Mouse (Mus musculus) E14TG2a.4 (cell line): ENCODE data around the gene Krt28.
A peak's percentile ranks its signal among the peaks of the same experiment; 100 is the strongest.

ENCODE experiments used
- H3K27me3 ChIP-seq: 2 replicates; pipeline ENCODE4 v1.6.1; 2014; ENCODE audit warnings: low read length, control low read depth; ENCODE audit not compliant: insufficient read depth
- H3K36me3 ChIP-seq: 2 replicates; pipeline ENCODE4 v1.6.1; 2014; ENCODE audit warnings: low read length, control low read depth; ENCODE audit not compliant: insufficient read depth
- H3K4me1 ChIP-seq: replicated peaks from 2 replicates; pipeline ENCODE4 v1.6.1; 2014; ENCODE audit warnings: low read depth, low read length, control low read depth
- H3K4me3 ChIP-seq: replicated peaks from 2 replicates; pipeline ENCODE4 v1.5.1; 2014; ENCODE audit warnings: mild to moderate bottlenecking, low read length
- H3K9me3 ChIP-seq: 2 replicates; pipeline ENCODE4 v1.6.1; 2014; ENCODE audit warnings: low read length, control low read depth
- CTCF ChIP-seq: conservative IDR thresholded peaks from 2 replicates; pipeline ENCODE4 v1.5.1; 2014; ENCODE audit warnings: low read length
- NANOG ChIP-seq: IDR thresholded peaks from 2 replicates; pipeline ENCODE4 v1.6.1; 2014; ENCODE audit warnings: borderline replicate concordance, low read length, mixed read lengths
- POU5F1 ChIP-seq: IDR thresholded peaks from 2 replicates; pipeline ENCODE4 v1.6.1; 2014; ENCODE audit warnings: low read length, borderline replicate concordance

Krt28 gene

DNA sequence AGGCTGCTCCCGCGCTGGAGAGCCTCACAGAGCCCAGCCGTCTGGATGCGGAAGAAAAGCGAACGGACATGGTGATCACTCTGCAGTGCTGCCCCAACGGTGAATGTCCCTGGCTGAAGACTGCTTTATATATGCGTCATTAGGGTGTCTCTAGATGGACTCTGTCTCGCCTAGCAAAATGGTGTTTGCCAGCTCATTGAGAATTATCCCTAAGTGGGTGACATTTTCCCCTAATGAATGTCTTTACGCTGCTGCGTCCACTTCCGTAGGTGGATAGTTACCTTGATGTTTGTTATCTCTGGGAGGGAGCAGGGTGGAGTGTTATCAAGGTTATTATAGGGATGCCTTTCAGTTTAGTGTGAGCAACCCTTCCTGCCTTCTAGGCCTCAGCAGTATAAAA lies 23.7 kb downstream of the Krt28 start, which contains the start of gene Krt27:
Gene Krt27 (minus strand): TSS at position 101 of the 400 bp plus-strand sequence.
- H3K27me3 ChIP-seq, result peaks cover 26% of the 10 kb centered on the region
- H3K9me3 ChIP-seq, result no peaks in the 10 kb centered on the region
- peak within 1 kb of the TSS; percentile 51 for H3K4me3 ChIP-seq
- H3K4me1 ChIP-seq, result 0 out of 2 replicates have a peak, but pooled peaks cover 8% of the 10 kb centered on the region
- TF ChIP-seq CTCF, result no peak
- no peak for TF ChIP-seq NANOG
- no peak for TF ChIP-seq POU5F1
- H3K36me3 ChIP-seq, result no peaks in the 10 kb centered on the region

DNA sequence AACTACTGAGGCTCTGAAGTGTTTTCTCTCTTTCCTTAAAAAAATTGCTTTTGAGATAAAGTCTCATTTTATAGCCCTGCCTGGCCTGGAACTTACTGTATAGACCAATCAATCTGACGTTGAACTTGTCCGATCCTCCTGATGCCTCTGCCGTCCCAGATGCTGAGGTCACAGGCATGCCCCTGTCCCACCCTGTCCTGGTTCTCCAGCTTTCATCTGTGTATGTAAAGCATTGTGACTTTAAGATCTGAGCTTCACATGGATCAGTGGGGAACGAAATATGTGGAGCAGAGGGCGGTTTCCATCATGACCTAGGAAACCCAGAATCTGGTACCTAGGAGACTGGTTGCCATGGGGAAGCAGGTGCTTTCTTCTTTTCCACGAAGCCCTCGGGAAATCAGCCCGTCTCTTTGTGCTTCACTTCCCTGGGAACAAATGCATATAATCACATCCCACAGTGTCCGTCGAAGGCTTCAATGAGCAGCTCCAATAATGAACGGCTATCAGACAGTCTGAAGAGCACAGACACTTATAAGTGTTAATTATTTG lies 35.3 kb downstream of the Krt28 start:
- no peaks in the 10 kb centered on the region for H3K36me3 ChIP-seq
- H3K4me1 ChIP-seq, result no peaks in the 10 kb centered on the region
- 0 out of 2 replicates have a peak, but pooled peaks cover 3% of the 10 kb centered on the region for H3K27me3 ChIP-seq
- TF ChIP-seq CTCF (no peak), NANOG (no peak), POU5F1 (no peak)
- H3K9me3 ChIP-seq, result no peaks in the 10 kb centered on the region
- H3K4me3 ChIP-seq, result no peak overlapping the region

DNA sequence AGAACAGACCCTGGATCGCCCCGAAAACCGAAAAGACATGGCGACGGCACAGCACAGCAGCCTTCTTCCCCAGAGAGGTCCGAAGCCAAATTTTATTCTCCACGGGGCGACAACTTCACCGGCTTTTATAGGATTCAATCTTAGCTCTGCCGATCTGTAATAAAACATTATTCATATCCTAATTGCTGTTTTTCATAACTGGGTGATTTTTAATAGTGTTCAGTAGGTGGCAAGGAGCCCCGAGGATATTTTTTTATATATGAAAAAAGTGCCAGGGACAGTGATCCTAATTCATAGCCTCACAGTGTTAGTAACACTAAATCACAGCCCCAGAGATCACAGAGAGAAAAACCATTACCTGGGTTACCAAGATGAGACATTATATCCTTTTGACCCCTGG lies 36.8 kb downstream of the Krt28 start, which contains the start of gene Krt26:
Gene Krt26 (minus strand): TSS at position 101 of the 400 bp plus-strand sequence.
- Histone ChIP-seq H3K27me3 (0 out of 2 replicates have a peak, but pooled peaks cover 3% of the 10 kb centered on the region), H3K36me3 (no peaks in the 10 kb centered on the region)
- TF ChIP-seq CTCF (no peak), NANOG (no peak), POU5F1 (no peak)

DNA sequence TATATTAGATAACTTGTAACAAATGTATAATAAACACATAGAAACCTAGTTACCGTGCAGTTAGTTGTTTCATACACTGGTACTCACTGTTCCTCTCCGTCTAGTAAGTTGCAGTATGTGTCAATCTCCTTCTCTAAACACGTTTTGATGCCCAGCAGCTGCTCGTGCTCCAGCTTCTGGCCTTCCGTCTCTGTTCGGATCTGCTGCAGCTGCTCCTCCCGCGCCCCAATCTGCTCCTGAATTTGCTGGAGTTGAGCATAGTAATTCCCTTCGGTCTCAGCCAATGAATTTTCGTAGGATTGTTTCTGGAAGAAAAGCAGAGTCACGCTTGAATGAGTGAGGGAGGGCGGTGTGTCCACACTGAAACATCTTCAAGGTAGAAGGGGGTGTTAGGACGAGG lies 41.3 kb downstream of the Krt28 start:
- TF ChIP-seq NANOG (no peak), CTCF (no peak), POU5F1 (no peak)
- Histone ChIP-seq H3K27me3 (0 out of 2 replicates have a peak, but pooled peaks cover 7% of the 10 kb centered on the region), H3K9me3 (no peaks in the 10 kb centered on the region), H3K4me3 (no peak overlapping the region), H3K36me3 (no peaks in the 10 kb centered on the region), H3K4me1 (no peaks in the 10 kb centered on the region)

More for the DNA sequence above, 36.8 kb downstream of the Krt28 start, which contains the start of gene Krt26:
- Histone ChIP-seq H3K4me1 (no peaks in the 10 kb centered on the region), H3K4me3 (no peak within 1 kb of the TSS), H3K9me3 (no peaks in the 10 kb centered on the region)

DNA sequence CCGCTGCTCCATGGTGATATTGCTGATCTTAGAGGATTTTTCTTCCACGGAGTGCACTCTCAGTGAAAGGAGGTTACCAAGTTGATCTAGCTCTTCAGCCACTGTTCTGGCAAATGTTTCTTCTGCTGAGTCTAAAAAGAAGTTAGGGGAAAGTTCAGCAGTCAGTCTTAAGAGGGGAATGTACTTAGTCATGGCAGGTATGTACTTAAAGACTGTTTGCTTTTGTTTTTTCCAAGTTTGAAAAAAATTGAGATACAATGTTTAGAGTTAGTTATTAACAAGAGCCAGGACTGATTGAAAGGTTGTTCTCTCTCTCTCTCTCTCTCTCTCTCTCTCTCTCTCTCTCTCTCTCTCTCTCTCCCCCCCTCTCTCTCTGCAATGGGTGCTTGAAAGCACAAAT lies 45.0 kb downstream of the Krt28 start:
- TF ChIP-seq POU5F1, result no peak
- TF ChIP-seq NANOG, result no peak
- TF ChIP-seq CTCF, result no peak
- H3K4me3 ChIP-seq, result no peak overlapping the region
- H3K27me3 ChIP-seq, result 0 out of 2 replicates have a peak, but pooled peaks cover 4% of the 10 kb centered on the region
- H3K9me3 ChIP-seq, result no peaks in the 10 kb centered on the region
- H3K4me1 ChIP-seq, result 0 out of 2 replicates have a peak, but pooled peaks cover 5% of the 10 kb centered on the region
- H3K36me3 ChIP-seq, result no peaks in the 10 kb centered on the region

DNA sequence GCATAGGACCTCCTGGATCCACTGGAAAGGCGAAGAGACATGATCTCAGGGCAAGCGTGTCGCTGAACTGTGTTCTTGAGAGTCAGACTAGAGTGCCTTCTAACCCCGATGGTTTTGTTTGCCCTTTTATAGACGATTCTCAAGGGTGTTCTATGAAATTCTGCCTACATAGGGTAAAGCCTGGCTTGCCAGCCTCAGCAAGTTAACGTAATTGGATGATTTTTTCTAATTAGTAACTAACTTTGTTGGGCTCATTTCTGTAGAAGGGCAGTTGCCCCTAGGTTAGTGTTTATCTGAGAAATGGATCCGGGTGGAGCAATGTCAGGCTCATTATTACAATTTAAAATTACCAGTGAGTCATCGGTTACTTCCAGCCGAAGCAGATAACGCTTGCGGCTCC lies 51.9 kb downstream of the Krt28 start, which contains the start of gene Krt25:
Gene Krt25 (minus strand): TSS at position 101 of the 400 bp plus-strand sequence.
- Histone ChIP-seq H3K36me3 (no peaks in the 10 kb centered on the region), H3K9me3 (no peaks in the 10 kb centered on the region), H3K4me3 (no peak within 1 kb of the TSS), H3K4me1 (0 out of 2 replicates have a peak, but pooled peaks cover 5% of the 10 kb centered on the region), H3K27me3 (peaks cover 6% of the 10 kb centered on the region; the same call in 1 of the 2 replicates)
- no peak for TF ChIP-seq POU5F1
- no peak for TF ChIP-seq NANOG
- no peak for TF ChIP-seq CTCF

DNA sequence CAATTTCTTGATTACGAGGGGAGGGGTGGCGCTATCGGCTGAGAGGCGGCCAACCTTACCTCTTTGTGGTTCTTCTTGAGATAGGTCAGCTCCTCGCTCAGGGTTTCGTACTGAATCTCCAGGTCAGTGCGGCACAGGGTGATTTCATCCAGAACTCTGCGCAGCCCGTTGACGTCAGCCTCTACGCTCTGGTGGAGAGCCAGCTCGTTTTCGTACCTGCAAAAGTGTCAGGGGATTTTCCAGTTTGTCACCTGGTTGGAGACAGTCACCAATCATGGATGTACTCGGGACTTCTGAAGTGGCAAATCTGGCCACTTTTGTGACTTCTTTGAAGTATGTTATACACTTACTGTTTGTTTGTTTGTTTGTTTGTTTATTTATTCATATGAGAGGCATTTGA lies 53.6 kb downstream of the Krt28 start:
- no peaks in the 10 kb centered on the region for H3K9me3 ChIP-seq
- H3K36me3 ChIP-seq, result no peaks in the 10 kb centered on the region
- no peak for TF ChIP-seq POU5F1
- no peak for TF ChIP-seq NANOG
- TF ChIP-seq CTCF, result no peak
- H3K4me3 ChIP-seq, result no peak overlapping the region
- H3K4me1 ChIP-seq, result no peaks in the 10 kb centered on the region
- peaks cover 6% of the 10 kb centered on the region; the same call in 1 of the 2 replicates for H3K27me3 ChIP-seq

DNA sequence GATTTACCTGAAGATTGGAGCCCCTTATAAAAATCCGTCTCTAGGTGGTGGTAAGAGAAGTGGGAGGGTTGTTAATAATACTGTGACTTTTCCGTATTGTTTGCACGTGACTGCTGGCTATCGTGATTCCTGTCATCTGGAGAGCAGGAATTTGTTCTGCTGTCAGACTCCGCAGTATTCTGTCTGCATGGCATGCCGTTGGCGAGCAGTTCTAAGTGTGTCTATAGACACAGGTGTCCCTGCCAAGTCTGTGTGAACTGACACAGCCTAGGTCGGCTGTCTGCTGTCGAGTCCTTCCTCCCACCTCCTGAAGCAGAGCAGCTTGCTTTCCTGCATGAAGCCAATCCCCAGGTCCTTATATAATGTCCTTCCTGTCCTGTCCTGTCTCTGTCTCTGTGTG lies 55.6 kb downstream of the Krt28 start:
- Histone ChIP-seq H3K36me3 (no peaks in the 10 kb centered on the region), H3K27me3 (peaks cover 6% of the 10 kb centered on the region; the same call in 1 of the 2 replicates), H3K4me3 (no peak overlapping the region), H3K4me1 (no peaks in the 10 kb centered on the region), H3K9me3 (no peaks in the 10 kb centered on the region)
- no peak for TF ChIP-seq NANOG
- TF ChIP-seq CTCF, result no peak
- TF ChIP-seq POU5F1, result no peak

DNA sequence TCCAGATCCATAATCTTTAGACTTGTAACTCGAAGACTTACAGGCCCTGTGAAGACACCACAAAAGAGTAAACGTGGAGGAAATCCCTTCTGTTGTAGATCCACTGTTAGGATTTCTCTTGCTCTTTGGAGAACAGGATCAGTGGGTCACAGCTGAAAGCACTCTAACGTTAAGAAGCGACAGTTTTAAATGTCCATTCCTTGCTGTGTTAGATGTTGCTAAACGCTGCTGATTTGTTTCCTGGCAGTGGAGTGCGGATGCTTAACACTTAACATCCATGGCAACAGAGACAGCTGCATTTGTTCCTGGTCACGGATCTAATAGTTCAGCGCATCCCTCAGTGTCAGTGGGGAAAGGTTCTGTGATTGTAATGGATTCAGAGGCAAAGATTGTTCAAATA lies 58.2 kb downstream of the Krt28 start:
- Histone ChIP-seq H3K36me3 (no peaks in the 10 kb centered on the region), H3K4me3 (no peak overlapping the region)
- TF ChIP-seq CTCF, result no peak
- no peak for TF ChIP-seq POU5F1
- TF ChIP-seq NANOG, result no peak

More for the DNA sequence above, 58.2 kb downstream of the Krt28 start:
- Histone ChIP-seq H3K4me1 (no peaks in the 10 kb centered on the region), H3K9me3 (no peaks in the 10 kb centered on the region), H3K27me3 (0 out of 2 replicates have a peak, but pooled peaks cover 3% of the 10 kb centered on the region)
